Mouse (Mus musculus): Measurements from ENCODE around the gene Olfr1368. TPM values are rescaled to one million over a fixed set of nuclear protein-coding genes. Genes with fewer than 3 reads are reported as not detected.
A peak's percentile ranks its signal among the peaks of the same experiment; 100 is the strongest.
"Not testable (repeated sequence)": the region's sequence is repeated elsewhere in the genome, so short reads cannot be mapped to it uniquely, and the experiment has no call there.

Gene Olfr1368
- total and polyA plus RNA-seq, 2 experiments from 2014 or later = not detected

- Histone ChIP-seq H3K9me3 (ENCODE audit: low read length) (no peaks in the 10 kb centered on the region), H3K4me2 (ENCODE audit: low read depth, low read length) (peak overlapping the region; percentile 89), H3K36me3 (ENCODE audit: insufficient read depth, low read length) (no peaks in the 10 kb centered on the region), H3K4me3 (ENCODE audit: low read length) (peak overlapping the region; percentile 54), H3K27me3 (ENCODE audit: insufficient read depth, low read length) (no peaks in the 10 kb centered on the region), H3K27ac (no peak overlapping the region), H3K9ac (replicated peaks; ENCODE audit: low read length) (peak overlapping the region; percentile 51), H3K4me1 (ENCODE audit: insufficient read depth, low read length) (no peaks in the 10 kb centered on the region)
- peak; percentile 21 for ATAC-seq
- DNase-seq (ENCODE audit: low spot score) = no peak
- under 1% methylated on average over 16 of the region's 16 CpGs for WGBS
- no peak for TF ChIP-seq CTCF (IDR thresholded peaks at IDR 0.05; ENCODE audit: low read depth)
These were observed 14.4 kb upstream of the Olfr1368 start for GRCm38 (mm10) chr13:21160041-21160511.

GRCm38 (mm10) chr13:21159475-21159819, 13.8 kb upstream of the Olfr1368 start:
- Histone ChIP-seq H3K9me3 (ENCODE audit: low read length) (no peaks in the 10 kb centered on the region), H3K4me2 (ENCODE audit: low read depth, low read length) (peak overlapping the region; percentile 89), H3K4me3 (ENCODE audit: low read length) (peak overlapping the region; percentile 54), H3K9ac (replicated peaks; ENCODE audit: low read length) (peak overlapping the region; percentile 51), H3K27me3 (ENCODE audit: insufficient read depth, low read length) (no peaks in the 10 kb centered on the region), H3K36me3 (ENCODE audit: insufficient read depth, low read length) (no peaks in the 10 kb centered on the region), H3K4me1 (ENCODE audit: insufficient read depth, low read length) (no peaks in the 10 kb centered on the region), H3K27ac (no peak overlapping the region)
- TF ChIP-seq CTCF (IDR thresholded peaks at IDR 0.05; ENCODE audit: low read depth) = no peak
- under 1% methylated on average over 15 of the region's 15 CpGs for WGBS
- ATAC-seq (no peak), DNase-seq (ENCODE audit: low spot score) (peak; percentile 43)

GRCm38 (mm10) chr13:21158785-21159474, 13.3 kb upstream of the Olfr1368 start:
- Histone ChIP-seq H3K4me2 (ENCODE audit: low read depth, low read length) (peak overlapping the region; percentile 89), H3K9ac (replicated peaks; ENCODE audit: low read length) (peak overlapping the region; percentile 51), H3K9me3 (ENCODE audit: low read length) (no peaks in the 10 kb centered on the region), H3K36me3 (ENCODE audit: insufficient read depth, low read length) (no peaks in the 10 kb centered on the region), H3K4me1 (ENCODE audit: insufficient read depth, low read length) (no peaks in the 10 kb centered on the region), H3K4me3 (ENCODE audit: low read length) (peak overlapping the region; percentile 54), H3K27me3 (ENCODE audit: insufficient read depth, low read length) (no peaks in the 10 kb centered on the region), H3K27ac (no peak overlapping the region)
- WGBS = under 1% methylated on average over 19 of the region's 19 CpGs
- peak; percentile 90 for TF ChIP-seq CTCF (IDR thresholded peaks at IDR 0.05; ENCODE audit: low read depth)
- ATAC-seq (peak; percentile 58), DNase-seq (ENCODE audit: low spot score) (peak; percentile 91)

- 10% methylated on average over 9 of the region's 9 CpGs for WGBS
These were observed 12.4 kb upstream of the Olfr1368 start for GRCm38 (mm10) chr13:21158071-21158470.

GRCm38 (mm10) chr13:21155888-21156287, 10.2 kb upstream of the Olfr1368 start:
- Histone ChIP-seq H3K27me3 (ENCODE audit: insufficient read depth, low read length) (no peaks in the 10 kb centered on the region), H3K4me2 (ENCODE audit: low read depth, low read length) (no peak overlapping the region), H3K4me3 (ENCODE audit: low read length) (no peak overlapping the region), H3K36me3 (ENCODE audit: insufficient read depth, low read length) (no peaks in the 10 kb centered on the region), H3K9me3 (ENCODE audit: low read length) (no peaks in the 10 kb centered on the region), H3K4me1 (ENCODE audit: insufficient read depth, low read length) (no peaks in the 10 kb centered on the region), H3K9ac (replicated peaks; ENCODE audit: low read length) (no peak overlapping the region), H3K27ac (no peak overlapping the region)
- ATAC-seq (no peak), DNase-seq (ENCODE audit: low spot score) (no peak)
- TF ChIP-seq CTCF (IDR thresholded peaks at IDR 0.05; ENCODE audit: low read depth) = no peak
- WGBS = 87% methylated on average over 5 of the region's 5 CpGs

More at GRCm38 (mm10) chr13:21158071-21158470, 12.4 kb upstream of the Olfr1368 start:
- DNase-seq (ENCODE audit: low spot score) (no peak), ATAC-seq (no peak)
- no peak for TF ChIP-seq CTCF (IDR thresholded peaks at IDR 0.05; ENCODE audit: low read depth)
- H3K4me1 ChIP-seq (ENCODE audit: insufficient read depth, low read length) = no peaks in the 10 kb centered on the region
- no peaks in the 10 kb centered on the region for H3K36me3 ChIP-seq (ENCODE audit: insufficient read depth, low read length)
- peak overlapping the region; percentile 89 for H3K4me2 ChIP-seq (ENCODE audit: low read depth, low read length)
- no peak overlapping the region for H3K9ac ChIP-seq (replicated peaks; ENCODE audit: low read length)
- no peaks in the 10 kb centered on the region for H3K27me3 ChIP-seq (ENCODE audit: insufficient read depth, low read length)
- H3K9me3 ChIP-seq (ENCODE audit: low read length) = no peaks in the 10 kb centered on the region
- H3K4me3 ChIP-seq (ENCODE audit: low read length) = 0 out of 2 replicates have a peak overlapping the region, but pooled peaks have one; percentile 54
- no peak overlapping the region for H3K27ac ChIP-seq

GRCm38 (mm10) chr13:21142421-21142820, 3.2 kb downstream of the Olfr1368 start:
- WGBS = 42% methylated on average over 8 of the region's 8 CpGs

GRCm38 (mm10) chr13:21129339-21129738, 16.3 kb downstream of the Olfr1368 start, which contains the start of gene Olfr263:
Olfr263 (plus strand) TSS chr13:21129639.
- H3K27ac ChIP-seq; ATAC-seq; H3K9ac ChIP-seq (replicated peaks; ENCODE audit: low read length); H3K9me3 ChIP-seq (ENCODE audit: low read length); H3K4me2 ChIP-seq (ENCODE audit: low read depth, low read length); H3K27me3 ChIP-seq (ENCODE audit: insufficient read depth, low read length); H3K4me3 ChIP-seq (ENCODE audit: low read length); DNase-seq (ENCODE audit: low spot score); H3K4me1 ChIP-seq (ENCODE audit: insufficient read depth, low read length); H3K36me3 ChIP-seq (ENCODE audit: insufficient read depth, low read length): not testable (repeated sequence)
- 71% methylated on average over 3 of the region's 3 CpGs for WGBS

More at GRCm38 (mm10) chr13:21142421-21142820, 3.2 kb downstream of the Olfr1368 start:
- Histone ChIP-seq H3K27me3 (ENCODE audit: insufficient read depth, low read length) (no peaks in the 10 kb centered on the region), H3K4me3 (ENCODE audit: low read length) (no peak overlapping the region), H3K4me2 (ENCODE audit: low read depth, low read length) (no peak overlapping the region), H3K9me3 (ENCODE audit: low read length) (no peaks in the 10 kb centered on the region), H3K4me1 (ENCODE audit: insufficient read depth, low read length) (no peaks in the 10 kb centered on the region), H3K27ac (no peak overlapping the region), H3K9ac (replicated peaks; ENCODE audit: low read length) (no peak overlapping the region), H3K36me3 (ENCODE audit: insufficient read depth, low read length) (no peaks in the 10 kb centered on the region)
- ATAC-seq (no peak), DNase-seq (ENCODE audit: low spot score) (peak; percentile 25)
- TF ChIP-seq CTCF (IDR thresholded peaks at IDR 0.05; ENCODE audit: low read depth) = peak; percentile 62

All from hindbrain, postnatal 0 days (tissue).